In the genomic region with DNA sequence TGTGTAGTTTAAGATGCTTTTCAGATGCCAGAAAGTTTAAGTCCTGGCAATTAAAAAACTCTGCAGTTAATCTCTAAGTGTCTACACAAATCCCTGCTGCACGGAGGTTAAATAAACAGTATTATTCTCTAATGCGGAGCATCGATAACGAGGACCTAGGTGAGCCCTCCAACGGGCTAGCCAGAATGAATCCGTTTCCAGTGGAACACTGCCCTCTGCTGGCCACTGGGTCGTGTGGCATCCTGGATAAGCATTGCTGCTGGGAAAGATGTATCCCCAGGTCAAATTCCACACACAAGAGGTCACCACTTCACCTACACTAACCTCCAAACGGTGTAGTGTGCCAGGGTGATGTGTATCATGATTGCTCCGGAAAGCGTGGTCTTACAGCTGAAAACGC, we compare ENCODE assay signal across 8 mouse cellular contexts. TPM values are rescaled to one million over a fixed set of nuclear protein-coding genes. Genes with fewer than 3 reads are reported as not detected.
DNase-seq lines count a peak whose midpoint lies in the region; ATAC-seq and TF ChIP-seq lines count a peak whose summit lies in the region.

No protein-coding gene starts in this region.

- TF ChIP-seq CTCF in intestine, postnatal 0 days (IDR thresholded peaks at IDR 0.05; ENCODE audit: low read depth), result peak; percentile 97

- H3K27ac ChIP-seq in intestine, postnatal 0 days (ENCODE audit: low read depth, low read length), result no peak overlapping the region
- no peak overlapping the region for H3K27ac ChIP-seq in limb, embryonic 12.5 days

- H3K4me1 ChIP-seq in intestine, postnatal 0 days (replicated peaks; ENCODE audit: control insufficient read depth, insufficient read depth, low read length), result no peaks in the 10 kb centered on the region
- peaks cover 13% of the 10 kb centered on the region for H3K4me1 ChIP-seq in limb, embryonic 12.5 days (replicated peaks)

- peak; percentile 22 for DNase-seq in 3134 (ENCODE audit: extremely low read depth, insufficient read length, low spot score)
- DNase-seq in adrenal gland, adult 2 months, result peak; percentile 68
- peak; percentile 67 for DNase-seq in embryo, embryonic 11.5 days (ENCODE audit: low read depth, low spot score)
- DNase-seq in gastrocnemius, postnatal 36 days, result peak; percentile 59 to 65
- peak; percentile 26 to 51 for DNase-seq in spleen, postnatal 36 days (ENCODE audit: low spot score in 2 of 2)

- no peak overlapping the region for H3ac ChIP-seq in myocyte (ENCODE audit: control insufficient read depth, insufficient read length)

- H3K9ac ChIP-seq in intestine, postnatal 0 days (ENCODE audit: low read depth, low read length), result no peak overlapping the region
- no peak overlapping the region for H3K9ac ChIP-seq in limb, embryonic 12.5 days (replicated peaks)

- WGBS in intestine, postnatal 0 days, result 4% methylated on average over 11 of the region's 11 CpGs
- WGBS in limb, embryonic 12.5 days, result 6% methylated on average over 11 of the region's 11 CpGs

- H3K4me3 ChIP-seq in intestine, postnatal 0 days (ENCODE audit: low read depth, low read length), result no peak overlapping the region
- no peak overlapping the region for H3K4me3 ChIP-seq in limb, embryonic 12.5 days (replicated peaks)
- H3K4me3 ChIP-seq in myocyte, result no peak overlapping the region

- no peak for TF ChIP-seq POLR2A in myocyte (IDR thresholded peaks at IDR 0.05; ENCODE audit: insufficient read length, low read depth)

- no peak for ATAC-seq in intestine, postnatal 0 days
- peak; percentile 33; the same call in 1 of the 2 replicates for ATAC-seq in limb, embryonic 12.5 days (ENCODE audit: insufficient number of reproducible peaks, insufficient read depth, low FRiP score, low TSS enrichment, low read depth)

- no peaks in the 10 kb centered on the region for H3K9me3 ChIP-seq in intestine, postnatal 0 days (ENCODE audit: control insufficient read depth)
- no peaks in the 10 kb centered on the region for H3K9me3 ChIP-seq in limb, embryonic 12.5 days

- no peaks in the 10 kb centered on the region for H3K79me2 ChIP-seq in myocyte (ENCODE audit: control insufficient read depth, insufficient read depth)

- no peaks in the 10 kb centered on the region for H3K27me3 ChIP-seq in intestine, postnatal 0 days (replicated peaks; ENCODE audit: control insufficient read depth, insufficient read depth, low read length)
- H3K27me3 ChIP-seq in limb, embryonic 12.5 days, result no peaks in the 10 kb centered on the region
- no peaks in the 10 kb centered on the region for H3K27me3 ChIP-seq in myocyte (ENCODE audit: control insufficient read depth, insufficient read depth, insufficient read length)

- H3K36me3 ChIP-seq in intestine, postnatal 0 days (ENCODE audit: control insufficient read depth, insufficient read depth), result no peaks in the 10 kb centered on the region
- no peaks in the 10 kb centered on the region for H3K36me3 ChIP-seq in limb, embryonic 12.5 days
- no peaks in the 10 kb centered on the region for H3K36me3 ChIP-seq in myocyte (ENCODE audit: control insufficient read depth, insufficient read depth)

- intact Hi-C loops in gastrocnemius, postnatal 36 days (cut with DNase I), result loop anchor here (2.0 to 10.0 kb wide), 2 partner anchors 225 to 671 kb away; no protein-coding TSS in a partner anchor

- H3K4me2 ChIP-seq in intestine, postnatal 0 days (replicated peaks; ENCODE audit: low read depth), result no peak overlapping the region
- no peak overlapping the region; the same call in 1 of the 2 replicates for H3K4me2 ChIP-seq in limb, embryonic 12.5 days
- H3K4me2 ChIP-seq in myocyte (ENCODE audit: low read depth), result peak overlapping the region; percentile 21

TF ChIP-seq in myocyte, 11 proteins besides CTCF, POLR2A, EP300 and RAD21:
- TF ChIP-seq MYOG (IDR thresholded peaks at IDR 0.05; ENCODE audit: control insufficient read depth in 1 of 3, insufficient read depth in 1 of 3, insufficient read length in 2 of 3, low read depth in 2 of 3), result no peak
- TF ChIP-seq SRF (IDR thresholded peaks at IDR 0.05; ENCODE audit: control insufficient read depth, insufficient read length, low read depth), result no peak
TF ChIP-seq in myocyte: peak in this region for 0.

RNA-seq across cellular contexts. Expression of a gene that starts 15.2 kb away (rescaled TPM):
- total RNA-seq in adrenal gland, adult 2 months (2021), result 1 to 10 TPM; 1.8 to 2.0 TPM
- 0.58 and 0.66 TPM in 2 replicates for polyA plus RNA-seq in adrenal gland, adult 2 months (2012; rRNA removed)
- 1 to 10 TPM; 2.6 to 2.8 TPM for total RNA-seq in gastrocnemius, postnatal 36 days (2021)
- 1.6 and 2.1 TPM in 2 replicates for polyA plus RNA-seq in intestine, postnatal 0 days (2015; fragmentation: Nextera tagmentation; extraction: Ambion mirVana)
- polyA plus RNA-seq in limb, embryonic 12.5 days (2016; fragmentation: Nextera tagmentation; extraction: Ambion mirVana), result 6.2 and 7.4 TPM in 2 replicates
- polyA plus RNA-seq in myocyte (2012; fragmentation: generic; extraction: Trizol), result 4.4 TPM

RNA-seq across cellular contexts. Expression of a gene that starts 17.4 kb away (rescaled TPM):
- total RNA-seq in adrenal gland, adult 2 months (2021), result 10 to 100 TPM; 20.0 to 26.1 TPM
- 2.9 and 3.1 TPM in 2 replicates for polyA plus RNA-seq in adrenal gland, adult 2 months (2012; rRNA removed)
- 10 to 100 TPM in 1 of 2 experiments, 1 to 10 TPM in 1; 9.1 to 10.1 TPM for total RNA-seq in gastrocnemius, postnatal 36 days (2021)
- polyA plus RNA-seq in intestine, postnatal 0 days (2015; fragmentation: Nextera tagmentation; extraction: Ambion mirVana), result 10.0 and 11.1 TPM in 2 replicates
- 16.6 and 17.2 TPM in 2 replicates for polyA plus RNA-seq in limb, embryonic 12.5 days (2016; fragmentation: Nextera tagmentation; extraction: Ambion mirVana)
- 3.1 TPM for polyA plus RNA-seq in myocyte (2012; fragmentation: generic; extraction: Trizol)
